Mouse (Mus musculus): ENCODE measurements around the gene Tmod1. TPM values are rescaled to one million over a fixed set of nuclear protein-coding genes. Genes with fewer than 3 reads are reported as not detected.

Tmod1 gene
- polyA plus RNA-seq, 1 experiment from 2014 or later = 4.3 TPM

DNA sequence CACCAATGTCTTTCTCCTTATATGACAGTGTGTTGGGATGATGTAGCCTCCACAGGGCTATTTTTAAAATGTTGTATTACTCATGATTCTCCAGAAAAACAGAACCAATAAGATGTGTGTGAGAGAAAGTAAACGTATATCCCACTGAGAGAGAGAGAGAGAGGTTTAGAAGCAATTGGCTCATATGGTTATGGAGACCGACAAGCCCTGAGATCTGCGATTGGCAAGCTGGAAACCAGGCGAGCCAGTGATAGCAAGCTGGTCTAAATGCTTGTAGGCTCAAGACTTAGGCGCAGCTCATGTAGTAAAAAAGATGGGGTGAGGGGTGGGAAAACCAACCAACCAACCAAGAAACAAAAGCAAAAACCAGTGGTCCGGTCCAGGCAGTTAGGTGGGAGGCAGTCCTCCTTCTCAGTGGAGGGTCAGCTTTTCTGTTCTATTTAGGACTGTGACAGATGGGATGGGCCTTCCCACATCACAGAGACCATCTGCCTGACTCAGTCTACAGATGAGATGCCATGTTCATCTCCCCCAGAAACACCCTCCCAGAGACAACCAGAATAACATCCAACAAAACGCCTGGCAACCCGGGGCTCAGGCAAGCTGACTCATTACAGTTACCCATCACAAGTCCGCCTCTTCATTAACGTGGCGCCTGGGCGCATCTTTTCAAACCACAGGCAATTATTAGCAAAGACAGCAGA, 22.7 kb downstream of the Tmod1 start:
- Histone ChIP-seq H3K4me2 (replicated peaks) (no peak overlapping the region), H3K4me3 (no peak overlapping the region), H3K27ac (no peak overlapping the region), H3K27me3 (no peaks in the 10 kb centered on the region), H3K9me3 (no peaks in the 10 kb centered on the region), H3K36me3 (no peaks in the 10 kb centered on the region), H3K4me1 (peaks cover 11% of the 10 kb centered on the region), H3K9ac (no peak overlapping the region)
- ATAC-seq (ENCODE audit: insufficient number of reproducible peaks, insufficient read depth, low FRiP score, low TSS enrichment) = no peak
- 89% methylated on average over 12 of the region's 12 CpGs for WGBS

GRCm38 (mm10) chr4:46063841-46064240, 25.1 kb downstream of the Tmod1 start:
- Histone ChIP-seq H3K36me3 (no peaks in the 10 kb centered on the region), H3K27ac (no peak overlapping the region), H3K27me3 (no peaks in the 10 kb centered on the region), H3K9ac (no peak overlapping the region), H3K9me3 (no peaks in the 10 kb centered on the region), H3K4me2 (replicated peaks) (no peak overlapping the region), H3K4me3 (no peak overlapping the region), H3K4me1 (peaks cover 11% of the 10 kb centered on the region)
- WGBS = 80% methylated on average over 4 of the region's 4 CpGs
- no peak for ATAC-seq (ENCODE audit: insufficient number of reproducible peaks, insufficient read depth, low FRiP score, low TSS enrichment)

DNA sequence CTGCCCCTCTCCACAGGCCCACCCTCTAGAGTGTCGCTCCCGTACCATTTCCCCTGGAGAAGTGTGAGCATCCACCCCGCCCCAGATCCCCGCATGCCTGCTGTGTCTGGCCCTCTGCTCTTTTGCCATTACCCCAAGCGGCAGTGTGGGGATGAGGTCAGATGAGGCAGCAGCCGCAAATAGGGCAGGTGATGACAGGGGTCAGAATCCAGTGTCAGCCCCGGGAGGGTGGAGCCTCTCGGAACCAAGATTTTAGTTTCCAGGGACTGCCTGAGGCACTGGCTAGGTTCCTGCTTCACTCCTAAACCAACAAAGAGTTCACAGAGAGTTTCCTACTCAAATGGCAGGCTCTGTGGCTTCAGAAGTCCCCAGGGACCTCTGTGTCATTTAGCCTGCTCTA, 25.5 kb downstream of the Tmod1 start:
- H3K27me3 ChIP-seq = no peaks in the 10 kb centered on the region
- WGBS = 20% methylated on average over 8 of the region's 8 CpGs
- no peak for ATAC-seq (ENCODE audit: insufficient number of reproducible peaks, insufficient read depth, low FRiP score, low TSS enrichment)
- H3K36me3 ChIP-seq = no peaks in the 10 kb centered on the region
- H3K4me2 ChIP-seq (replicated peaks) = no peak overlapping the region
- H3K4me1 ChIP-seq = peaks cover 11% of the 10 kb centered on the region
- no peak overlapping the region for H3K27ac ChIP-seq
- H3K4me3 ChIP-seq = no peak overlapping the region
- H3K9me3 ChIP-seq = no peaks in the 10 kb centered on the region
- no peak overlapping the region for H3K9ac ChIP-seq

- ATAC-seq (ENCODE audit: insufficient number of reproducible peaks, insufficient read depth, low FRiP score, low TSS enrichment) = 0 out of 2 replicates have a peak, but pooled peaks have one; percentile 32
- no peaks in the 10 kb centered on the region for H3K9me3 ChIP-seq
- no peaks in the 10 kb centered on the region for H3K36me3 ChIP-seq
- H3K9ac ChIP-seq = no peak overlapping the region
- H3K27ac ChIP-seq = no peak overlapping the region
- WGBS = 62% methylated on average over 3 of the region's 3 CpGs
- H3K4me1 ChIP-seq = peaks cover 11% of the 10 kb centered on the region
- H3K27me3 ChIP-seq = no peaks in the 10 kb centered on the region
- H3K4me2 ChIP-seq (replicated peaks) = no peak overlapping the region
- H3K4me3 ChIP-seq = no peak overlapping the region
Observed at GRCm38 (mm10) chr4:46064961-46065360, 26.2 kb downstream of the Tmod1 start.

GRCm38 (mm10) chr4:46065695-46066340, 27.1 kb downstream of the Tmod1 start:
- Histone ChIP-seq H3K9ac (no peak overlapping the region), H3K9me3 (no peaks in the 10 kb centered on the region), H3K27ac (no peak overlapping the region), H3K4me2 (replicated peaks) (no peak overlapping the region), H3K4me3 (no peak overlapping the region), H3K27me3 (no peaks in the 10 kb centered on the region), H3K4me1 (peaks cover 11% of the 10 kb centered on the region), H3K36me3 (no peaks in the 10 kb centered on the region)
- WGBS = 62% methylated on average over 8 of the region's 8 CpGs
- ATAC-seq (ENCODE audit: insufficient number of reproducible peaks, insufficient read depth, low FRiP score, low TSS enrichment) = no peak

- H3K9ac ChIP-seq = no peak overlapping the region
- WGBS = 84% methylated on average over 3 of the region's 3 CpGs
- H3K4me2 ChIP-seq (replicated peaks) = no peak overlapping the region
- H3K27me3 ChIP-seq = no peaks in the 10 kb centered on the region
- no peak overlapping the region for H3K27ac ChIP-seq
- peaks cover 8% of the 10 kb centered on the region for H3K4me1 ChIP-seq
- no peak overlapping the region for H3K4me3 ChIP-seq
- H3K36me3 ChIP-seq = no peaks in the 10 kb centered on the region
- no peak for ATAC-seq (ENCODE audit: insufficient number of reproducible peaks, insufficient read depth, low FRiP score, low TSS enrichment)
- no peaks in the 10 kb centered on the region for H3K9me3 ChIP-seq
Observed at GRCm38 (mm10) chr4:46068060-46068459, 29.3 kb downstream of the Tmod1 start.

DNA sequence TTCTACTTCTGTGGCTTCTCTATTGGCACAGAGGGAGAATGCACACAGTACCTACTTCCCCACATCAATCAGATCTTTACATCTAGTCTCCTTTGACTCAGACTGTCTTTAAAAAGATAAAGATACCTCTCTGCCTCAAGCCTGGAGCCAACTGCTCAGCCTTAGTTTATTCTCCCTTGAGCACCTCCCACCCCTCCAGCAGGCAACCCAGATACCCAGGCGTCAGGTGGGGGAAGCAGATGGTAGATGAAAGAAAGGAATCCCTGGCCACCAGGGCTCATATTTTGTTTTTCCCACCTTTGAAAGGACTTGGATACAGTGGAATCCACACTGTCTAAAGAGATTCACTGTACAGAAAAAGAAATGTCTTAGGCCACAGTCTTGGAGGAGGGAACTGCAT, 29.8 kb downstream of the Tmod1 start:
- Histone ChIP-seq H3K4me3 (no peak overlapping the region), H3K4me1 (peaks cover 8% of the 10 kb centered on the region), H3K36me3 (no peaks in the 10 kb centered on the region), H3K4me2 (replicated peaks) (no peak overlapping the region), H3K9ac (no peak overlapping the region), H3K27ac (no peak overlapping the region), H3K9me3 (no peaks in the 10 kb centered on the region), H3K27me3 (no peaks in the 10 kb centered on the region)
- ATAC-seq (ENCODE audit: insufficient number of reproducible peaks, insufficient read depth, low FRiP score, low TSS enrichment) = no peak
- WGBS = 53% methylated on average over 1 of the region's 1 CpGs

GRCm38 (mm10) chr4:46069851-46070482, 31.2 kb downstream of the Tmod1 start:
- ATAC-seq (ENCODE audit: insufficient number of reproducible peaks, insufficient read depth, low FRiP score, low TSS enrichment) = no peak
- no peak overlapping the region for H3K4me2 ChIP-seq (replicated peaks)

GRCm38 (mm10) chr4:46072631-46073030, 33.9 kb downstream of the Tmod1 start:
- H3K27ac ChIP-seq = no peak overlapping the region
- no peaks in the 10 kb centered on the region for H3K9me3 ChIP-seq
- ATAC-seq (ENCODE audit: insufficient number of reproducible peaks, insufficient read depth, low FRiP score, low TSS enrichment) = no peak
- WGBS = 81% methylated on average over 6 of the region's 6 CpGs
- H3K9ac ChIP-seq = no peak overlapping the region
- H3K4me1 ChIP-seq = no peaks in the 10 kb centered on the region
- H3K4me3 ChIP-seq = no peak overlapping the region
- H3K27me3 ChIP-seq = no peaks in the 10 kb centered on the region
- H3K4me2 ChIP-seq (replicated peaks) = no peak overlapping the region
- no peaks in the 10 kb centered on the region for H3K36me3 ChIP-seq

More at GRCm38 (mm10) chr4:46069851-46070482, 31.2 kb downstream of the Tmod1 start:
- Histone ChIP-seq H3K27me3 (no peaks in the 10 kb centered on the region), H3K9me3 (no peaks in the 10 kb centered on the region), H3K4me1 (no peaks in the 10 kb centered on the region), H3K4me3 (no peak overlapping the region), H3K9ac (no peak overlapping the region), H3K27ac (no peak overlapping the region), H3K36me3 (no peaks in the 10 kb centered on the region)
- WGBS = 72% methylated on average over 6 of the region's 6 CpGs

DNA sequence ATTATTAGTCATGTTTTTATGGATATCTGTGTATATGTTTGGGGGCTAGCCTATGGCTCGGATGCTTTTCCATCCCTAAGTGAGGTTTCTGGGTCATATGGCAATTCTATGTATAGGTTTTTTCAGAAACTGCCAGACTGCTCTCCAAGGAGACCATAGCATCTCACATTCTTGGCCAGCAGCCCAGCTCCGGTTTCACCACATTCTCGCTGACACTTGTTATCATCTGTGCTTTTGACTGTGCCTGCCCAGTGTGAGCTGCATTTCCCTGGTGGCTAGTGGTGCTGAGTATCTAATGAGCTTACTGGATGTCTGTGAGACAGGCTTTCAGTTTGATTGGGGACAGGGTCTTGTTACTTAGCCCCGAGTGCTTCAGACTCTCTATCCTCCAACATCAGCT, 35.0 kb downstream of the Tmod1 start:
- H3K36me3 ChIP-seq = no peaks in the 10 kb centered on the region
- no peaks in the 10 kb centered on the region for H3K27me3 ChIP-seq
- WGBS = 55% methylated on average over 4 of the region's 4 CpGs

DNA sequence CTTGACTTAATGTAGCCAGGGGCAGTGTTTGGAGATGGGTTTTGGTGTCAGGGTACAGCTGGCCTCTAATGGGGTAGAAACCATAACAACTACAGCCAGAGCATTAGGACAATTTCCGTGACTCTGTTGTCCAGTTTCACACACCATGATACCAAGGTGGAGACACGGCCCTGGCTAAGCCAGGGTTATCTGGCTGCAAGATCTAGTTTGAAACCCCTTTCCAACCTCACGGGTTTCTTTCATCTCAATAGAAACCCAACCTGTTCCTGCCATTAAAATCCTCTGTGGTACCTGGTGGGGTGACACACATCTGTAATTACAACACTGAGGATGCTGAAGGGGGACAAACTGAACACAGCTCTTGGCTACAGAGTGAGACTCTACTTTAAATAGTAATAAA, 36.9 kb downstream of the Tmod1 start:
- Histone ChIP-seq H3K4me1 (no peaks in the 10 kb centered on the region), H3K27ac (no peak overlapping the region), H3K4me3 (no peak overlapping the region), H3K36me3 (no peaks in the 10 kb centered on the region), H3K4me2 (replicated peaks) (no peak overlapping the region), H3K9ac (no peak overlapping the region), H3K27me3 (no peaks in the 10 kb centered on the region), H3K9me3 (no peaks in the 10 kb centered on the region)
- WGBS = 73% methylated on average over 3 of the region's 3 CpGs
- ATAC-seq (ENCODE audit: insufficient number of reproducible peaks, insufficient read depth, low FRiP score, low TSS enrichment) = no peak

More for the DNA sequence above, 35.0 kb downstream of the Tmod1 start:
- Histone ChIP-seq H3K9me3 (no peaks in the 10 kb centered on the region), H3K4me1 (no peaks in the 10 kb centered on the region), H3K4me3 (no peak overlapping the region), H3K4me2 (replicated peaks) (no peak overlapping the region), H3K27ac (no peak overlapping the region), H3K9ac (no peak overlapping the region)
- 0 out of 2 replicates have a peak, but pooled peaks have one; percentile 22 for ATAC-seq (ENCODE audit: insufficient number of reproducible peaks, insufficient read depth, low FRiP score, low TSS enrichment)

DNA sequence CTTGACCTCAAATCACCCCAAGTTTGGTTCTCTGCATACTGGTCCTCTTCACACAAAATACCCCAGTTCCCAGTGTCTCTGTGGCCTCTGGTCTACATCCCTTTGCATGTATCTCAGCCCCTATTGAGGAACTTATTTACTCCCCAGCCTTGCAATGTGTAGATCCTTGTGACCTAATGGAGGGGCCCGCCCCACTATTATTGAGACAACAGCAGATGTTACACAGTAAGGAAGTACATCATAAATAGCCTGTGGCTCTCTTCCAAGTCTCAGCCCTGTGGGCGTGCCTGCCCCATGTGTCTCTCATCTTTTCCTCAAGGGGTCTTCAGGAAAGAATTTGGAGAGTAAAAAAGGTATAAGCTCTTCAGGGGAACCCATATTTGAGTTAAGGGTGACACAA, 38.2 kb downstream of the Tmod1 start:
- Histone ChIP-seq H3K27ac (no peak overlapping the region), H3K27me3 (no peaks in the 10 kb centered on the region), H3K9ac (no peak overlapping the region), H3K4me3 (no peak overlapping the region), H3K4me2 (replicated peaks) (no peak overlapping the region), H3K9me3 (no peaks in the 10 kb centered on the region), H3K4me1 (no peaks in the 10 kb centered on the region), H3K36me3 (no peaks in the 10 kb centered on the region)
- no peak for ATAC-seq (ENCODE audit: insufficient number of reproducible peaks, insufficient read depth, low FRiP score, low TSS enrichment)
- WGBS = 81% methylated on average over 2 of the region's 2 CpGs
